Mouse (Mus musculus) MEL (cell line): ENCODE results near the gene Coro7. TPM values are rescaled to one million over a fixed set of nuclear protein-coding genes. Genes with fewer than 3 reads are reported as not detected.

Experiments
- DNase-seq: peaks from one replicate; pipeline ENCODE4 v3.0.0; 2011; ENCODE audit warnings: low read depth, low spot score
- H3K27ac ChIP-seq: 2 replicates; pipeline ENCODE4 v1.5.1; 2012; ENCODE audit warnings: low read depth, mild to moderate bottlenecking, control low read depth, low read length, moderate library complexity; ENCODE audit not compliant: control insufficient read depth
- H3K27me3 ChIP-seq, 2 experiments: fragments of 150-350 bp in 1 of 2; sonication (generic) in 1 of 2; 2 replicates each; pipeline ENCODE4 v1.6.1; 2012; ENCODE audit warnings: low read length in 2 of 2, mild to moderate bottlenecking in 2 of 2, improper control_type of control experiment in 1 of 2, moderate library complexity in 1 of 2; ENCODE audit not compliant: insufficient read depth in 2 of 2, control insufficient read depth in 1 of 2
- H3K36me3 ChIP-seq, 2 experiments: 2 replicates each; pipeline ENCODE4 v1.6.1; 2012 to 2014; ENCODE audit warnings: low read length in 2 of 2, improper control_type of control experiment in 1 of 2, inconsistent platforms in 1 of 2, mild to moderate bottlenecking in 1 of 2; ENCODE audit not compliant: insufficient read depth in 2 of 2, control insufficient read depth in 1 of 2
- H3K4me1 ChIP-seq, 2 experiments: fragments of 150-350 bp in 1 of 2; sonication (generic) in 1 of 2; 2 replicates each; pipeline ENCODE4 v1.6.1; 2012; ENCODE audit warnings: low read length in 2 of 2, improper control_type of control experiment in 1 of 2, mild to moderate bottlenecking in 1 of 2; ENCODE audit not compliant: insufficient read depth in 2 of 2, control insufficient read depth in 1 of 2
- H3K4me3 ChIP-seq, 2 experiments: fragments of 150-350 bp in 1 of 2; sonication (generic) in 1 of 2; 2 replicates each; pipeline ENCODE4 v1.5.1; 2012; ENCODE audit warnings: low read depth in 2 of 2, low read length in 2 of 2, mild to moderate bottlenecking in 2 of 2, moderate library complexity in 2 of 2, control low read depth in 1 of 2, improper control_type of control experiment in 1 of 2; ENCODE audit not compliant: control insufficient read depth in 1 of 2, insufficient read depth in 1 of 2
- H3K79me2 ChIP-seq: 2 replicates; pipeline ENCODE4 v1.6.1; 2012; ENCODE audit warnings: mild to moderate bottlenecking, low read length, moderate library complexity; ENCODE audit not compliant: control insufficient read depth, poor library complexity, insufficient read depth
- H3K9ac ChIP-seq: 2 replicates; pipeline ENCODE4 v1.6.1; 2012; ENCODE audit warnings: low read depth, mild to moderate bottlenecking, control low read depth, low read length, moderate library complexity; ENCODE audit not compliant: control insufficient read depth, poor library complexity, severe bottlenecking
- H3K9me3 ChIP-seq: fragments of 150-350 bp; sonication (generic); replicated peaks from 2 replicates; pipeline ENCODE4 v1.6.1; 2012; ENCODE audit warnings: mild to moderate bottlenecking, low read length, improper control_type of control experiment, moderate library complexity; ENCODE audit not compliant: insufficient read depth
- BHLHE40 ChIP-seq: IDR thresholded peaks from 2 replicates; pipeline ENCODE4 v1.6.1; 2012; ENCODE audit warnings: low read depth, mild to moderate bottlenecking, inconsistent platforms, low read length, improper control_type of control experiment, borderline replicate concordance
- CHD2 ChIP-seq: IDR thresholded peaks from 2 replicates; pipeline ENCODE4 v1.6.1; 2011; ENCODE audit warnings: low read length, improper control_type of control experiment
- CTCF ChIP-seq, 3 experiments: IDR thresholded peaks in 2 of 3; conservative IDR thresholded peaks in 1 of 3; 2 replicates each; pipeline ENCODE4 v1.5.1; 2011 to 2012; ENCODE audit warnings: low read length in 3 of 3, low read depth in 2 of 3, mild to moderate bottlenecking in 2 of 3, improper control_type of control experiment in 1 of 3, inconsistent platforms in 1 of 3, mixed read lengths in 1 of 3, moderate library complexity in 1 of 3; ENCODE audit not compliant: control insufficient read depth in 1 of 3, insufficient read depth in 1 of 3, poor library complexity in 1 of 3, severe bottlenecking in 1 of 3
- ELF1 ChIP-seq: IDR thresholded peaks from 2 replicates; pipeline ENCODE4 v1.6.1; 2014; ENCODE audit warnings: low read depth, mild to moderate bottlenecking, inconsistent platforms, low read length, improper control_type of control experiment, moderate library complexity
- EP300 ChIP-seq, 2 experiments: IDR thresholded peaks; 2 replicates each; pipeline ENCODE4 v1.6.1; 2011; ENCODE audit warnings: improper control_type of control experiment in 2 of 2, low read length in 2 of 2, low read depth in 1 of 2, mild to moderate bottlenecking in 1 of 2
- ETS1 ChIP-seq: IDR thresholded peaks from 2 replicates; pipeline ENCODE4 v1.6.1; 2012; ENCODE audit warnings: low read depth, mild to moderate bottlenecking, inconsistent platforms, low read length, improper control_type of control experiment, moderate library complexity
- GABPA ChIP-seq: IDR thresholded peaks from 2 replicates; pipeline ENCODE4 v1.6.1; 2012; ENCODE audit warnings: low read depth, mild to moderate bottlenecking, inconsistent platforms, low read length, improper control_type of control experiment, moderate library complexity
- GATA1 ChIP-seq: IDR thresholded peaks from 2 replicates; pipeline ENCODE4 v1.6.1; 2011; ENCODE audit warnings: low read depth, low read length, improper control_type of control experiment
- HCFC1 ChIP-seq: IDR thresholded peaks from 2 replicates; pipeline ENCODE4 v1.6.1; 2012; ENCODE audit warnings: low read depth, mild to moderate bottlenecking, inconsistent platforms, low read length, improper control_type of control experiment, moderate library complexity
- JUND ChIP-seq: IDR thresholded peaks from 2 replicates; pipeline ENCODE4 v1.6.1; 2011; ENCODE audit warnings: low read depth, mild to moderate bottlenecking, improper control_type of control experiment, low read length
- KAT2A ChIP-seq: conservative IDR thresholded peaks from 2 replicates; pipeline ENCODE4 v1.6.1; 2012; ENCODE audit warnings: low read depth, low read length, improper control_type of control experiment, inconsistent platforms
- MEF2A ChIP-seq: IDR thresholded peaks from 2 replicates; pipeline ENCODE4 v1.6.1; 2014; ENCODE audit warnings: low read depth, mild to moderate bottlenecking, inconsistent platforms, low read length, improper control_type of control experiment; ENCODE audit not compliant: poor library complexity, insufficient replicate concordance, severe bottlenecking; ENCODE audit errors: extremely low read depth
- MXI1 ChIP-seq: IDR thresholded peaks from 2 replicates; pipeline ENCODE4 v1.6.1; 2011; ENCODE audit warnings: mild to moderate bottlenecking, low read depth, low read length, improper control_type of control experiment
- NELFE ChIP-seq: IDR thresholded peaks from 2 replicates; pipeline ENCODE4 v1.6.1; 2011; ENCODE audit warnings: low read depth, low read length, improper control_type of control experiment
- NRF1 ChIP-seq: IDR thresholded peaks from 2 replicates; pipeline ENCODE4 v1.6.1; 2014; ENCODE audit warnings: low read depth, mild to moderate bottlenecking, inconsistent platforms, low read length, improper control_type of control experiment, moderate library complexity; ENCODE audit not compliant: poor library complexity, insufficient read depth, severe bottlenecking
- POLR2A ChIP-seq, 2 experiments: IDR thresholded peaks; 2 replicates each; pipeline ENCODE4 v1.6.1; 2011 to 2012; ENCODE audit warnings: low read length in 2 of 2, mild to moderate bottlenecking in 2 of 2, control low read depth in 1 of 2, improper control_type of control experiment in 1 of 2, low read depth in 1 of 2, moderate library complexity in 1 of 2; ENCODE audit not compliant: control insufficient read depth in 1 of 2, insufficient read depth in 1 of 2, poor library complexity in 1 of 2
- POLR2AphosphoS2 ChIP-seq: IDR thresholded peaks from 2 replicates; pipeline ENCODE4 v1.6.1; 2011; ENCODE audit warnings: low read length, improper control_type of control experiment
- POLR2AphosphoS5 ChIP-seq: IDR thresholded peaks from 2 replicates; pipeline ENCODE4 v1.6.1; 2012; ENCODE audit warnings: low read depth, borderline replicate concordance, mild to moderate bottlenecking, inconsistent platforms, low read length, moderate library complexity, mixed read lengths
- RAD21 ChIP-seq: IDR thresholded peaks from 2 replicates; pipeline ENCODE4 v1.6.1; 2011; ENCODE audit warnings: mild to moderate bottlenecking, low read depth, low read length, improper control_type of control experiment
- RCOR1 ChIP-seq: IDR thresholded peaks from 2 replicates; pipeline ENCODE4 v1.6.1; 2012; ENCODE audit warnings: low read depth, mild to moderate bottlenecking, inconsistent platforms, low read length, improper control_type of control experiment
- SIN3A ChIP-seq: IDR thresholded peaks from 2 replicates; pipeline ENCODE4 v1.6.1; 2012; ENCODE audit warnings: low read length, improper control_type of control experiment, inconsistent platforms
- TBP ChIP-seq: IDR thresholded peaks from 2 replicates; pipeline ENCODE4 v1.8.0; 2011; ENCODE audit warnings: low read depth, low read length, improper control_type of control experiment
- TCF12 ChIP-seq: IDR thresholded peaks from 2 replicates; pipeline ENCODE4 v1.6.1; 2014; ENCODE audit warnings: low read depth, mild to moderate bottlenecking, inconsistent platforms, low read length, improper control_type of control experiment, moderate library complexity
- UBTF ChIP-seq: IDR thresholded peaks from 2 replicates; pipeline ENCODE4 v1.6.1; 2012; ENCODE audit warnings: low read depth, mild to moderate bottlenecking, inconsistent platforms, low read length, improper control_type of control experiment, moderate library complexity, borderline replicate concordance; ENCODE audit not compliant: insufficient read depth
- USF2 ChIP-seq, 2 experiments: IDR thresholded peaks; 2 replicates each; pipeline ENCODE4 v1.6.1; 2011 to 2012; ENCODE audit warnings: improper control_type of control experiment in 2 of 2, low read length in 2 of 2, borderline replicate concordance in 1 of 2, inconsistent platforms in 1 of 2, low read depth in 1 of 2, mild to moderate bottlenecking in 1 of 2; ENCODE audit not compliant: insufficient read depth in 1 of 2
- ZC3H11A ChIP-seq: IDR thresholded peaks from 2 replicates; pipeline ENCODE4 v1.6.1; 2012; ENCODE audit warnings: low read depth, mild to moderate bottlenecking, inconsistent platforms, low read length, improper control_type of control experiment
- ZKSCAN1 ChIP-seq: IDR thresholded peaks from 2 replicates; pipeline ENCODE4 v1.6.1; 2012; ENCODE audit warnings: low read depth, mild to moderate bottlenecking, inconsistent platforms, low read length, improper control_type of control experiment, moderate library complexity
- ZMIZ1 ChIP-seq: IDR thresholded peaks from 2 replicates; pipeline ENCODE4 v1.6.1; 2012; ENCODE audit warnings: low read depth, mild to moderate bottlenecking, inconsistent platforms, low read length, improper control_type of control experiment, moderate library complexity
- polyA plus RNA-seq, 2 experiments: library from polyadenylated mRNA; stranded (reverse) in 1 of 2; unstranded in 1 of 2; fragments of >175 nt in 1 of 2; fragments of >200 nt in 1 of 2; gene quantifications; 2 replicates each; pipeline versions ENCODE4 v1.2.1 to v1.2.4; 2012; ENCODE audit warnings: low replicate concordance in 2 of 2, low read depth in 1 of 2; ENCODE audit not compliant: insufficient read length in 2 of 2, insufficient read depth in 1 of 2, missing spikeins in 1 of 2
- total RNA-seq: library from RNA; depleted of rRNA; stranded (reverse); fragments of 300-350 nt; gene quantifications from 2 replicates; pipeline ENCODE4 v1.2.3, GENCODE M21; 2012

Coro7 gene
- total and polyA plus RNA-seq, 3 experiments = 9.8 to 38.3 TPM; not detected in 1

DNA sequence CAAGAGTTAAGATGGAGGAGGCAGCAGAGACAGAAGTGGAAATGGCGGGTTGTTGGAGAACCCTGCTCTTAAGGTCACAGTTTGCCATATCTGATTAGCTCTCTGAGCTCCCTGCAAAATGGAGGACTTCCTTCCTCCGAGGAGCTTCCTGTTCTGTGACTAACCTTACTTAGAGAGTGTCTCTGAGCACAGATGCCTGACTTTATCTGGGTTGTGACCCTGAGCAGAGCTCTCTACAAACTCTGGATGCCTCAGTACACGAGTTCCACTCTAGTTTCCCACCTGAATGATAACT is 43.3 kb upstream of the Coro7 start (continued):
- TF ChIP-seq POLR2AphosphoS5 (no peak), SIN3A (peak; percentile 11; the same call in 1 of the 2 replicates), UBTF (no peak), RAD21 (no peak), TCF12 (peak; percentile 50; the same call in 1 of the 2 replicates), JUND (no peak), NRF1 (no peak), CHD2 (no peak), NELFE (no peak; the same call in 1 of the 2 replicates), TBP (peak; percentile 81; the same call in 1 of the 2 replicates), POLR2A (IDR thresholded peaks at IDR 0.05; ENCODE audit: control insufficient read depth in 1 of 2, insufficient read depth in 1 of 2, low read depth in 1 of 2, low read length in 2 of 2, poor library complexity in 1 of 2) (peak in 1 of 2 experiments; percentile 68; a peak in 2 of 4 replicates), ETS1 (no peak), POLR2AphosphoS2 (no peak), MEF2A (no peak), MXI1 (no peak; the same call in 1 of the 2 replicates), ZMIZ1 (peak; percentile 28; the same call in 1 of the 2 replicates), KAT2A (no peak), BHLHE40 (0 out of 2 replicates have a peak, but pooled peaks have one; percentile 22), HCFC1 (no peak; the same call in none of the 2 replicates), CTCF (IDR thresholded peaks at IDR 0.05 in 2 of 3, conservative IDR thresholded peaks at IDR 0.05 in 1 of 3; ENCODE audit: control insufficient read depth in 1 of 3, insufficient read depth in 1 of 3, low read depth in 2 of 3, low read length in 3 of 3, poor library complexity in 1 of 3, severe bottlenecking in 1 of 3) (no peak), GATA1 (peak; percentile 75), RCOR1 (0 out of 2 replicates have a peak, but pooled peaks have one; percentile 7)

DNA sequence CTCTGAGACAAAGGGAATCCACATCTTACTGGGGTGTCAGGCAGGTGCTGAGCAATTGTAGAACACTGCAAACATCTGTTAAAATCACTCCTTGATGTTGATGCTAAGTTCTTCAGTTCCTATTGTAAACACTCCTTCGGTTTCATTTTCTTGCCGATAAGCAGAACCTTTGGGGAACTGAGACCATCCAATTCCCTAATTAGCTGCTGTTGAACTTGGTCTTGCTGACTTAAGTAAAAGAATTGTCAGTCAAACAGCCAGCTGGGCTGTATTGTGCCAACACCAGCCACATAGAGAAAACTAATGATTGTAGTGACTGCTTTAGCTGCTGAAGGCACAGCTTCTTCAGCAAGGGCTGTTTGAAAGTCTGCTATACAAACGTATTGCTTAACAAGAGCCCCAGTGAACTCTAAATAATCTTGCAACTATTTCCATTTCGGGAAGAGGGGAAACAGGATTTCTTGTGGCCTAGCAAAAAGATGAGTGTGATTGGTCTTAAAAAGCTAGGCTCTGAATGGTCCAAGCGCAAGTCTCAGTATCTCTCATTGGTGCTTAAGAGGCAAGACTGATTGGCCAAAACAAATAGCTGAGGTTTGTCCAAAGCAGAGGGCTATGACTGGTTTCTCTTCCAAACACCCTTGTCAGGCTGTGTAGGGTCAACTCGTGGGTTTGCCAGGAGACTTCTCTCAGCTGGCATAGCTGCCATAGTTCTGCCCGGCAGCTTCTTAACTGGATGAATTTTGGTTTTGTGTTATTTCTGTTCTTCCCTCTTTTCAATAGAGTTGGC is 42.7 kb upstream of the Coro7 start:
- H3K79me2 ChIP-seq = peaks cover 23% of the 10 kb centered on the region
- H3K27me3 ChIP-seq = no peaks in the 10 kb centered on the region
- H3K36me3 ChIP-seq = peaks cover 0 to 24% of the 10 kb centered on the region in 2 experiments; a peak in 2 of 4 replicates
- peaks cover 8 to 18% of the 10 kb centered on the region in 2 experiments; a peak in 3 of 4 replicates for H3K4me1 ChIP-seq
- DNase-seq = peak; percentile 89
- H3K27ac ChIP-seq = peak overlapping the region; percentile 81
- peak overlapping the region; percentile 31 for H3K9ac ChIP-seq
- TF ChIP-seq ETS1 (no peak), RCOR1 (peak; percentile 21; the same call in 1 of the 2 replicates), ZMIZ1 (peak; percentile 35; the same call in 1 of the 2 replicates), USF2 (IDR thresholded peaks at IDR 0.05; ENCODE audit: borderline replicate concordance in 1 of 2, insufficient read depth in 1 of 2, low read depth in 1 of 2, low read length in 2 of 2) (no peak), POLR2AphosphoS5 (no peak), NELFE (peak; percentile 56; the same call in 1 of the 2 replicates), MEF2A (no peak), ZC3H11A (no peak), POLR2A (IDR thresholded peaks at IDR 0.05; ENCODE audit: control insufficient read depth in 1 of 2, insufficient read depth in 1 of 2, low read depth in 1 of 2, low read length in 2 of 2, poor library complexity in 1 of 2) (peak in 1 of 2 experiments; percentile 40; a peak in 1 of 4 replicates), GABPA (no peak), EP300 (IDR thresholded peaks at IDR 0.05; ENCODE audit: low read depth in 1 of 2, low read length in 2 of 2) (no peak; a peak in 1 of 4 replicates), ZKSCAN1 (no peak), ELF1 (no peak), CHD2 (no peak), SIN3A (peak; percentile 20; the same call in 1 of the 2 replicates)
- no peaks in the 10 kb centered on the region for H3K9me3 ChIP-seq
- H3K4me3 ChIP-seq = peak overlapping the region; percentile 32 to 54
